Mouse (Mus musculus) brown adipose tissue, adult 24 weeks (tissue): Measurements from ENCODE around the gene Zfp575. TPM values are rescaled to one million over a fixed set of nuclear protein-coding genes. Genes with fewer than 3 reads are reported as not detected.
"Not testable (repeated sequence)": the region's sequence is repeated elsewhere in the genome, so short reads cannot be mapped to it uniquely, and the experiment has no call there.

ENCODE experiments used
- H3K27ac ChIP-seq: fragments of 200-500 bp; replicated peaks from 2 replicates; pipeline ENCODE4 v1.5.1; 2012; ENCODE audit warnings: low read depth, mild to moderate bottlenecking, low read length
- H3K4me1 ChIP-seq: fragments of 200-500 bp; 2 replicates; pipeline ENCODE4 v1.6.1; 2012; ENCODE audit warnings: low read length, mixed read lengths; ENCODE audit not compliant: control insufficient read depth, insufficient read depth, insufficient read length
- H3K4me3 ChIP-seq: fragments of 200-500 bp; 2 replicates; pipeline ENCODE4 v1.5.1; 2012; ENCODE audit warnings: low read depth, mild to moderate bottlenecking, low read length, moderate library complexity; ENCODE audit not compliant: insufficient read depth
- polyA plus RNA-seq: library from polyadenylated mRNA; stranded (reverse); fragments of >200 nt; gene quantifications from 2 replicates; pipeline ENCODE4 v1.2.4, GENCODE M21; 2012; ENCODE audit not compliant: missing spikeins, insufficient read depth, insufficient read length

The Zfp575 gene
- not detected in 2 replicates for polyA plus RNA-seq

DNA sequence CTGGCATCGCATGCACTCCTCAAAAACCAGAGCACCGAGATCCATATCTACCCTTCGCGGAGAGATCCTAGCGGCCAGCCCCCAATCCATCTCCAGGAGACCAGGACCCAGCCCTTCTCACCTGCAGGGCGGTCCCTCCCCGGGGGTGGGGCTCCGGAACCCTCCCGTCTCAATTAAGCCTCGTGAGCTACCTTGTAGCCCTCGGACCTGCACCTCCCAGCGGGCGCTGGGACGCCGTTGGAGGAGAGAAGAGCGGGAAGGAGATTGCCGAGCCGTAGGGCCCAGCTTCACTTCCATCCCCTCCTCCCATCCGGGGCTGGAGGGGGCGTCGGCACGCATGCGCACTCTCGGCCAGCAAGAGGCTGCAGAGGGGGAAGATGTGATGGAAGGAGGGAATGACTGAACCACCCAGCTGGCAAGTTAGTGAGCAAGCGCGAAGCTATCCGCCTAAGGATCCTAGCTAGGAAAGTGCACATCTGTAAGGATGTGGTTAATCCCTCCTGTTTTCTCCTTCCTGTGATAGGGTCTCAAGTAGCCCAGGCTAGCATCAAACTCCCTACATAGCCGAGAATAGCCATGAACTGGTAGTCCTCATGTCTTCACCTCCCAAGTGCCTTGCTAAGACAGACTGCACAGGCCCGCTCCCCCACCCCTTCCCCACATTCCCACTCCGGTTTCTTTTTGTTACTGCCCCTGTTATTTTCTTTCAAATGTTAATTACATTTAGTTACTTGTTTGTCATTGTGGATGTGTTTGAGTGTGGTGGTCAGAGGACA is at the start of gene Zfp575, which contains the start of gene Ethe1:
Gene Zfp575 (minus strand): TSS at position 312 of the 776 bp plus-strand sequence.
Gene Ethe1 (plus strand): TSS at position 214 of the 776 bp plus-strand sequence.
- no peak within 1 kb of the TSS for H3K27ac ChIP-seq
- H3K4me1 ChIP-seq, result peaks cover 4% of the 10 kb centered on the region; the same call in 1 of the 2 replicates
- peak within 1 kb of the TSS; percentile 29; the same call in 1 of the 2 replicates for H3K4me3 ChIP-seq

DNA sequence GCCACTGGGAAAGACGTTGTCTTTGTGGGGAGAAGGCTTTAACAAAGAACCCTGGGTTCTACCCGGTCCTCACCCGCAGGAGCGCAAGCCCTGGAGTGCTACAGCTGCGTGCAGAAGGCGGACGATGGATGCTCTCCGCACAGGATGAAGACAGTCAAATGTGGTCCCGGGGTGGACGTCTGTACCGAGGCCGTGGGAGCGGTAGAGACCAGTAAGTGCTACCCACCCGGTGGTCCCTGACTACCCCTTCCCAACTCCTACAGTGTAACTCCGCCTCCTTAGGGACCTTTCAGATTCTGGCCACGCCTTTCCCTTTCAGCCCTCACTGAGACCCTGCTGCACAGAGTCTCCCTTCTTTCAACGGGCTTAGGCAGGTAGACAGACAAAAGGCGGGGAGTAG is 49.6 kb upstream of the Zfp575 start:
- no peak overlapping the region for H3K27ac ChIP-seq
- H3K4me3 ChIP-seq, result no peak overlapping the region
- H3K4me1 ChIP-seq, result 0 out of 2 replicates have a peak, but pooled peaks cover 2% of the 10 kb centered on the region

DNA sequence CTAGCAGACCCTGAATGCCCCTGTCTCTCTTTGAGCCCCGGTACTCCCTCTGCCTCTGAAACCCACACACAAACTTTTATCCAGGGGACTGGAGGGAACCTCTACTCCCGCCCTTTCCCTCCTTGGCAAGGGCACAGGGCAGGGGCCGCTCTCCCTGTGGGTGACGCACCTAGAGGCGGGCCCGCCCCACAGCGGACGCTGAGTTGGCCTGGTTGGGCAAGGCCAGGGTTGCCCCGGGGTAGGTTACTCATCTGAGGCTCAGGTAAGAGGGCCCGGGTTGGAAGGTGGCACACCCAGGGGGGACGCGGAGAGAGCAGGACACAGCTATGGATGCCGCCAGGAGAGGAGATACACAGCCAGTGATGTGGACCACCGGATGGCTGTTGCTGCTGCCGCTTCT is 48.8 kb upstream of the Zfp575 start, which contains the start of gene Lypd3:
Gene Lypd3 (plus strand): TSS at position 287 of the 400 bp plus-strand sequence.
- Histone ChIP-seq H3K4me1 (0 out of 2 replicates have a peak, but pooled peaks cover 2% of the 10 kb centered on the region), H3K27ac (no peak within 1 kb of the TSS), H3K4me3 (no peak within 1 kb of the TSS)

DNA sequence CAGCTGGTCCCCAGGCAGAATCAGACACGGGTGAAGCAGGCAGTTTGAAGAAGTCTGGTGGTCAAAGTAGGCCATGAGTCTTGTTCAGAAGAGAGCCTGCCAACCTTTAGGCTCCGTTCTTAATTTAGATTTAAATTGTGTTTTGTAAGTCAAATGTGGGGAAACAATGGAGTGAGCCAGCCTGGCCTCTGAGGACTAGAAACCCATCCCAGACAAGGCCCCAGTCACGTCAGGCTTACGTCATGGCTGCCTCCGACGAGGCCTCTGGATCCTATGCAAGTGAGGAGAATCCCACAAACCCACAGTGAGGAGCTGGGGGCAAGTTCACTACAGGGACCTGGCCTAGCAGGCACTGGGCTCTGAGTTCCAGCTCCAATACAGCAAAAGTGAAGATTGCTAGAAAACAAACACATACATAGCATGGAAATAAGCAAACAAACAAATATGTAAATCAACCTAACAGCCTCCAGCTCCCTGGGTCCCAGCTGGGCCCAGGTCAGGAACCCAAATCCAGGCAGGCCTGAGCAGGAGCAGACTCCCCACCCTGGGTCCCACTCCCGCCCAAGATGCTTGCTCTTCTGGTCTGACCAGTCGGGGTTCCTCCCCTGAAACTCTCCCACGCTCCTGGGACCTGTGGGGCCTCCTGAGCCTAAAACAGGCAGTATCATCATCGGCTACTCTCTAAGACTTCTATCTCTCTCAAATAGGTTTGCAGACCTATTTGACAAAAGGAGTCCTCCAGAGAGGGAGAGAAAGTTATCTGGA is 42.9 kb upstream of the Zfp575 start:
- no peak overlapping the region for H3K4me3 ChIP-seq
- H3K4me1 ChIP-seq, result no peaks in the 10 kb centered on the region
- H3K27ac ChIP-seq, result no peak overlapping the region

- no peaks in the 10 kb centered on the region for H3K4me1 ChIP-seq
- H3K27ac ChIP-seq, result no peak overlapping the region
- no peak overlapping the region for H3K4me3 ChIP-seq
Observed at GRCm38 (mm10) chr7:24629672-24630071, 42.2 kb upstream of the Zfp575 start.

GRCm38 (mm10) chr7:24628685-24629610 is 41.5 kb upstream of the Zfp575 start:
- no peak overlapping the region for H3K27ac ChIP-seq

DNA sequence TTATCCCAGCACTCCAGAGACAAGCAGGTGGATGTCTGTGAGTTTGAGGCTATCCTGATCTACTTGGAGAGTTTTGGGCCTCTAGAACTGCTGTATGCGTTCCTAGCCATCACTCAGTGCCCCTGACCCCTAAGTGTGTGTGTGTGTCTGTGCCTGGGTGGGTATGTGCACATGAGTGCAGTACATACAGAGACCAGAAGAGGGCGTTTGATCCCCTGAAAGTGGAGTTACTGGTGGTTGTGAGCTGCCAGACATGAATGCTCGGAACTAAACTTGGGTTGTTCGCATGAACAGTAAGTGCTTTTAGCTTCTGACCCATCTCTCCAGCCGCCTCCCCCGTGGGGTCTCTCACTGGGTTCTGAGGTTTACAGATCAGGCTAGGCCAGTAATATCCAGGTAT is 35.5 kb upstream of the Zfp575 start:
- no peak overlapping the region for H3K27ac ChIP-seq
- no peak overlapping the region for H3K4me3 ChIP-seq
- no peaks in the 10 kb centered on the region for H3K4me1 ChIP-seq

More at GRCm38 (mm10) chr7:24628685-24629610, 41.5 kb upstream of the Zfp575 start:
- Histone ChIP-seq H3K4me1 (no peaks in the 10 kb centered on the region), H3K4me3 (peak overlapping the region; percentile 42)

- Histone ChIP-seq H3K4me3 (no peak overlapping the region), H3K4me1 (no peaks in the 10 kb centered on the region)
Observed at GRCm38 (mm10) chr7:24621193-24621592, 33.8 kb upstream of the Zfp575 start.

GRCm38 (mm10) chr7:24619671-24620397 is 32.4 kb upstream of the Zfp575 start:
- Histone ChIP-seq H3K4me1 (no peaks in the 10 kb centered on the region), H3K27ac (no peak overlapping the region), H3K4me3 (no peak overlapping the region)

More at GRCm38 (mm10) chr7:24621193-24621592, 33.8 kb upstream of the Zfp575 start:
- no peak overlapping the region for H3K27ac ChIP-seq

- H3K4me1 ChIP-seq, H3K4me3 ChIP-seq, H3K27ac ChIP-seq: not testable (repeated sequence)
Observed at GRCm38 (mm10) chr7:24618374-24618773, 30.9 kb upstream of the Zfp575 start.

GRCm38 (mm10) chr7:24617763-24618162 is 30.3 kb upstream of the Zfp575 start:
- Histone ChIP-seq H3K4me1 (0 out of 2 replicates have a peak, but pooled peaks cover under 1% of the 10 kb centered on the region), H3K27ac (no peak overlapping the region), H3K4me3 (no peak overlapping the region)

DNA sequence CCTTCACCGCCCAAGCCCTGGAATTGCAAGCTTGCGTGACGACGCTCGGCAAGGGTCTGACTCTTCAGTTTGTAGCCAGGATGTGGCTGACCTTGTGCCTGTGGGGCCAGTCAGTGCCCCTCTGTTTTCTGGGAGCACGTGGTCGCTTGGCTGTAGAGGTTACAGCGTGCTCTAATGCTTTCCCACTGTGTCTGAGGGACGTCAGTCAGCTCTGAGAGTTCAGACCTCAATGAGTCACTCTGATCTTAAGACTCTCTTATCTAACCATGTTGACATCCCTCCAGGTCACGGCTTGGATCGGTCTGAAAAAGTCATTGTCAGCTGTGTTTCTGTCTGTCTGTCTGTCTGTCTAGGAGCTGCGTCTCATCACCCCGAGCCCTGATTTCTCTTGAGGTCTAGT is 27.4 kb upstream of the Zfp575 start:
- Histone ChIP-seq H3K4me1 (peaks cover 2% of the 10 kb centered on the region; the same call in 1 of the 2 replicates), H3K4me3 (no peak overlapping the region), H3K27ac (no peak overlapping the region)

DNA sequence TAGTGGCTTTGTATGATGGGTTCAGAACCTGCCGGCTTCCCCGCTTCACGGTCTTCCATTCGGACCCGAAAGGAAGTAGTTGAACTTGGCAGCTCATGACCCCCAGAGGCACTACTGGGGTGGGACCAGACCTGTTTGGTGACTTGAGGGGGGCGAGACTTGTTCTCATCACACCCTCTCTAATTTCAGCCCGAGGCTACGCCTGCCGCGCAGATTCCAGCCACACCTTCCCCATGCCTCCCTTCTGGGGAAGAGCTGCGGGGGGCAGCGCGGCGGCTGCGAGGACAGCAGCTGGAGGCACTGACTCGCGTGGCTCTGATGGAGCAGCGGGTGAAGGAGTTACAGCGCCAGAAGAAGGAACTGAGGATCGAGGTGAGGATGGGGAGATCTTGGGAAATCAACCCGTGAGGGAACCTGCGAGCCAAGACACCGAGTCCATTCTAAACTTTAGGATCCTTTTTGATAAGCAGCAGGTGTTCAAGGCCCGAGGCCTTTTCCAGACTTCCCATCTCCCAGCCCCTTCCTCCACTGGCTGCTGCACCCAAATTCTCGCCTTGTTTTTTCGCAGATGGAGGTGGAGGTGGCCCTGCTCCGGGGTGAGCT is 25.0 kb upstream of the Zfp575 start:
- Histone ChIP-seq H3K27ac (no peak overlapping the region), H3K4me3 (peak overlapping the region; percentile 8), H3K4me1 (peaks cover 2% of the 10 kb centered on the region; the same call in 1 of the 2 replicates)
